In genomic region chr2:20339016-20339734, GRCm38 (mm10) we compare ENCODE assay signal across 9 mouse cellular contexts.
DNase-seq lines count a peak whose midpoint lies in the region; ATAC-seq and TF ChIP-seq lines count a peak whose summit lies in the region.
"Had no signal": no experiment of that assay in that cellular context is flagged by ENCODE, and none has a peak within 500 bp of the region (broad histone marks: within the 10 kb centered on the region; RNA-seq: fewer than 3 reads in every experiment).

No protein-coding gene starts in this region.

- no peak overlapping the region for H3K27ac ChIP-seq in heart, embryonic 16.5 days (ENCODE audit: low read length)
- no peak overlapping the region for H3K27ac ChIP-seq in CH12.LX (ENCODE audit: insufficient read depth, low read depth)
- H3K27ac ChIP-seq in embryonic facial prominence, embryonic 15.5 days (replicated peaks) = no peak overlapping the region

- peak overlapping the region; percentile 40 for H3K4me2 ChIP-seq in heart, embryonic 16.5 days (ENCODE audit: low read depth, low read length)
- peak overlapping the region; percentile 96 for H3K4me2 ChIP-seq in CH12.LX (ENCODE audit: insufficient read depth, low read depth, poor library complexity, severe bottlenecking)
- H3K4me2 ChIP-seq in embryonic facial prominence, embryonic 15.5 days (replicated peaks) = peak overlapping the region; percentile 44

- H3K4me3 ChIP-seq in heart, embryonic 16.5 days (ENCODE audit: low read length) = peak overlapping the region; percentile 34
- no peak overlapping the region for H3K4me3 ChIP-seq in CH12.LX (replicated peaks in 1 of 3; ENCODE audit: low read depth in 2 of 3, low read length in 2 of 3, poor library complexity in 1 of 3)
- H3K4me3 ChIP-seq in embryonic facial prominence, embryonic 15.5 days (replicated peaks) = peak overlapping the region; percentile 24

- H3K9ac ChIP-seq in heart, embryonic 16.5 days (ENCODE audit: low read length) = peak overlapping the region; percentile 3; the same call in 1 of the 2 replicates
- no peak overlapping the region for H3K9ac ChIP-seq in CH12.LX (ENCODE audit: insufficient read depth, low read depth)
- no peak overlapping the region for H3K9ac ChIP-seq in embryonic facial prominence, embryonic 15.5 days

- H3K9me3 ChIP-seq in heart, embryonic 16.5 days (replicated peaks; ENCODE audit: control insufficient read depth, low read length) = no peaks in the 10 kb centered on the region
- no peaks in the 10 kb centered on the region for H3K9me3 ChIP-seq in CH12.LX (replicated peaks; ENCODE audit: low read length)
- H3K9me3 ChIP-seq in embryonic facial prominence, embryonic 15.5 days (replicated peaks) = no peaks in the 10 kb centered on the region

- no peaks in the 10 kb centered on the region for H3K27me3 ChIP-seq in heart, embryonic 16.5 days (ENCODE audit: control insufficient read depth, insufficient read depth, low read length)
- no peaks in the 10 kb centered on the region for H3K27me3 ChIP-seq in CH12.LX (replicated peaks)
- H3K27me3 ChIP-seq in embryonic facial prominence, embryonic 15.5 days = no peaks in the 10 kb centered on the region

- no peak for TF ChIP-seq CTCF in CH12.LX (conservative IDR thresholded peaks at IDR 0.05 in 1 of 2, IDR thresholded peaks at IDR 0.05 in 1 of 2; ENCODE audit: low read depth in 2 of 2, low read length in 2 of 2)

- TF ChIP-seq RAD21 in CH12.LX (IDR thresholded peaks at IDR 0.05; ENCODE audit: low read depth, low read length) = no peak

- DNase-seq in heart, postnatal 10 days = no peak
- DNase-seq in CH12.LX (ENCODE audit: extremely low read depth) = peak; percentile 36
- DNase-seq in lung, postnatal 36 days = peak; percentile 1
- no peak for DNase-seq in c-Kit-positive CD71-positive TER-119-positive erythroid progenitor cells, embryonic 14.5 days (ENCODE audit: low spot score)
- no peak for DNase-seq in left cerebral cortex, postnatal 4 days
- no peak for DNase-seq in adrenal gland, postnatal 14 days
- DNase-seq: liver had no signal

- intact Hi-C loops in heart, postnatal 10 days (cut with DNase I) = no loop called here
- intact Hi-C loops in left cerebral cortex, postnatal 4 days (cut with DNase I) = no loop called here

- 40% methylated on average over 7 of the region's 7 CpGs for WGBS in heart, embryonic 16.5 days
- WGBS in embryonic facial prominence, embryonic 15.5 days = 48% methylated on average over 7 of the region's 7 CpGs

- peaks cover 6% of the 10 kb centered on the region for H3K4me1 ChIP-seq in heart, embryonic 16.5 days (ENCODE audit: control insufficient read depth, insufficient read depth, low read length)
- peaks cover 4 to 15% of the 10 kb centered on the region in 2 experiments; a peak in 3 of 4 replicates for H3K4me1 ChIP-seq in CH12.LX (ENCODE audit: control insufficient read depth in 1 of 2, insufficient read depth in 2 of 2)
- peaks cover 10% of the 10 kb centered on the region; the same call in 1 of the 2 replicates for H3K4me1 ChIP-seq in embryonic facial prominence, embryonic 15.5 days

- dilution Hi-C loops in CH12.LX (cut with MboI; ENCODE audit: extremely low pct_ligation_motif_present, extremely low pct_unique_long_range_greater_than_20kb, low sequenced_read_pairs) = no loop called here

- no peak for TF ChIP-seq EP300 in CH12.LX (IDR thresholded peaks at IDR 0.05; ENCODE audit: low read length)

- no peak for TF ChIP-seq POLR2A in CH12.LX (IDR thresholded peaks at IDR 0.05; ENCODE audit: low read depth, low read length)

- ATAC-seq in heart, embryonic 16.5 days (replicated peaks; ENCODE audit: extremely low read depth, insufficient read depth, low FRiP score) = peak; percentile 55; the same call in 1 of the 2 replicates
- no peak for ATAC-seq in embryonic facial prominence, embryonic 15.5 days (ENCODE audit: insufficient number of reproducible peaks, low FRiP score, low TSS enrichment, low read depth)

- in situ Hi-C loops in CH12.LX (cut with MboI; ENCODE audit: low pct_ligation_motif_present, low pct_unique_long_range_greater_than_20kb, low sequenced_read_pairs) = no loop called here

- H3K36me3 ChIP-seq in heart, embryonic 16.5 days (ENCODE audit: control insufficient read depth, insufficient read depth) = no peaks in the 10 kb centered on the region
- H3K36me3 ChIP-seq in CH12.LX (replicated peaks in 1 of 2; ENCODE audit: control insufficient read depth in 1 of 2, insufficient read depth in 1 of 2, low read length in 1 of 2) = no peaks in the 10 kb centered on the region
- no peaks in the 10 kb centered on the region for H3K36me3 ChIP-seq in embryonic facial prominence, embryonic 15.5 days

- H3K79me2 ChIP-seq in CH12.LX (replicated peaks; ENCODE audit: control insufficient read depth, extremely low read depth, insufficient read depth, poor library complexity, severe bottlenecking) = no peaks in the 10 kb centered on the region

TF ChIP-seq in CH12.LX, 34 proteins besides CTCF, POLR2A, EP300 and RAD21:
- TF ChIP-seq TCF12 (IDR thresholded peaks at IDR 0.05; ENCODE audit: low read depth, low read length) (0 out of 2 replicates have a peak, but pooled peaks have one; percentile 21), MXI1 (IDR thresholded peaks at IDR 0.05; ENCODE audit: low read depth, low read length) (no peak), CHD1 (IDR thresholded peaks at IDR 0.05; ENCODE audit: low read depth, low read length) (no peak), USF1 (IDR thresholded peaks at IDR 0.05; ENCODE audit: low read depth, low read length) (no peak), BHLHE40 (IDR thresholded peaks at IDR 0.05; ENCODE audit: low read depth, low read length) (peak; percentile 97), E2F4 (IDR thresholded peaks at IDR 0.05; ENCODE audit: insufficient replicate concordance, low read depth, low read length) (no peak), TBP (conservative IDR thresholded peaks at IDR 0.05; ENCODE audit: low read depth, low read length) (no peak), MAFK (IDR thresholded peaks at IDR 0.05; ENCODE audit: insufficient replicate concordance, low read length) (no peak)

Comparison
In these comparisons a context has a peak if more than half of its experiments do, and no peak if none do; other contexts are left out.
1. H3K4me2 ChIP-seq: peak in every context shown above with its lines; median percentile 96 in CH12.LX; 44 in embryonic facial prominence, embryonic 15.5 days; 40 in heart, embryonic 16.5 days.
2. H3K4me3 ChIP-seq: peak in heart, embryonic 16.5 days (single experiment) and embryonic facial prominence, embryonic 15.5 days (single experiment); none in CH12.LX (0 of 3).
3. DNase-seq: peak in CH12.LX (single experiment) and lung, postnatal 36 days (single experiment); none in heart, postnatal 10 days (0 of 2), c-Kit-positive CD71-positive TER-119-positive erythroid progenitor cells, embryonic 14.5 days (single experiment), left cerebral cortex, postnatal 4 days (single experiment) and adrenal gland, postnatal 14 days (single experiment).